Mouse (Mus musculus): ENCODE results near the gene Actn4.

Gene Actn4

GRCm38 (mm10) chr7:28847273-28847672, 114.9 kb downstream of the Actn4 start:
- no peak for DNase-seq (ENCODE audit: low spot score)
